Mouse (Mus musculus) liver, embryonic 13.5 days (tissue): ENCODE results near the gene Nmral1. TPM values are rescaled to one million over a fixed set of nuclear protein-coding genes. Genes with fewer than 3 reads are reported as not detected.

Experiments used
- ATAC-seq: fragments of 200-750 bp; cut with Nextera tagmentation; 2 replicates; pipeline ENCODE4 v1.8.0; 2017; ENCODE audit warnings: low read depth, mild to moderate bottlenecking, moderate number of reproducible peaks, moderate library complexity
- DNase-seq: peaks from one replicate; pipeline ENCODE4 v3.0.0; 2022
- H3K27ac ChIP-seq: fragments of 300-500 bp; sonication (generic); 2 replicates; pipeline ENCODE4 v1.5.1; 2015; ENCODE audit warnings: moderate library complexity, mild to moderate bottlenecking, inconsistent platforms
- H3K27me3 ChIP-seq: fragments of 300-500 bp; sonication (generic); 2 replicates; pipeline ENCODE4 v1.6.1; 2015; ENCODE audit warnings: mild to moderate bottlenecking, inconsistent platforms
- H3K36me3 ChIP-seq: fragments of 300-500 bp; sonication (generic); 2 replicates; pipeline ENCODE4 v1.6.1; 2015; ENCODE audit warnings: mild to moderate bottlenecking, inconsistent platforms
- H3K4me1 ChIP-seq: fragments of 300-500 bp; sonication (generic); replicated peaks from 2 replicates; pipeline ENCODE4 v1.6.1; 2015; ENCODE audit warnings: inconsistent platforms
- H3K4me2 ChIP-seq: fragments of 300-500 bp; sonication (generic); 2 replicates; pipeline ENCODE4 v1.6.1; 2015; ENCODE audit warnings: inconsistent platforms, mild to moderate bottlenecking, moderate library complexity
- H3K4me3 ChIP-seq: fragments of 300-500 bp; sonication (generic); replicated peaks from 2 replicates; pipeline ENCODE4 v1.5.1; 2015; ENCODE audit warnings: mild to moderate bottlenecking, inconsistent platforms
- H3K9ac ChIP-seq: fragments of 300-500 bp; sonication (generic); 2 replicates; pipeline ENCODE4 v1.6.1; 2015; ENCODE audit warnings: mild to moderate bottlenecking, inconsistent platforms
- H3K9me3 ChIP-seq: fragments of 300-500 bp; sonication (generic); replicated peaks from 2 replicates; pipeline ENCODE4 v1.6.1; 2016; ENCODE audit warnings: inconsistent platforms
- WGBS: fragments of 180-500 bp; shearing (Covaris S2); methylation state at CpG from one replicate; pipeline ENCODE4 v1.1.7; 2015; ENCODE audit not compliant: insufficient replicate concordance; 5-methylcytosine and 5-hydroxymethylcytosine counted together
- polyA plus RNA-seq: library from polyadenylated mRNA; unstranded; fragments of >200 nt; fragmentation: Nextera tagmentation; extraction: Ambion mirVana; gene quantifications from 2 replicates; pipeline ENCODE4 v1.2.1, GENCODE M21; 2015

The Nmral1 gene
- polyA plus RNA-seq, 1 experiment from 2014 or later = 48.0 TPM

DNA sequence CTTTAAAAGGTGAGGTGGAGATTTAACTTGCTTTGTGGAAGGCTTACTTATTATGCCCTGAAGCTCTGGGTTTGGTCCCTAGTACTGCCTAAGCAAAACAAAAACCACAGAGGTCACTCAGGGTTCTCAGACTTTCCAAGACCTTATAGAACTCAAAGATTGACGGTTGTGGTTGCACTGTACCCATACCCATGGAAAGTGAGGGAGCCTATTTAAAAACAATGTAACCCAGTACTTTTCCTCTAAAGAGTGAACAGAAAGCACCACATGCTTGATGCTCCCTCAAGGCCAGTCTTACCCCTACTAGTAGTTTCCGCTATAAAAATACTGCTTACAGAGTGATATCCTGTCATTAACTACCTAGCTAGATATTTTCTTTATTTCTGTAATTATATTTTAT, 17.1 kb upstream of the Nmral1 start:
- no peak for ATAC-seq
- DNase-seq = no peak
- H3K27ac ChIP-seq = no peak overlapping the region
- no peaks in the 10 kb centered on the region for H3K36me3 ChIP-seq
- H3K4me3 ChIP-seq = no peak overlapping the region
- H3K27me3 ChIP-seq = no peaks in the 10 kb centered on the region
- H3K9me3 ChIP-seq = no peaks in the 10 kb centered on the region
- H3K4me2 ChIP-seq = no peak overlapping the region
- 61% methylated on average over 2 of the region's 2 CpGs for WGBS
- H3K4me1 ChIP-seq = no peaks in the 10 kb centered on the region
- no peak overlapping the region for H3K9ac ChIP-seq

DNA sequence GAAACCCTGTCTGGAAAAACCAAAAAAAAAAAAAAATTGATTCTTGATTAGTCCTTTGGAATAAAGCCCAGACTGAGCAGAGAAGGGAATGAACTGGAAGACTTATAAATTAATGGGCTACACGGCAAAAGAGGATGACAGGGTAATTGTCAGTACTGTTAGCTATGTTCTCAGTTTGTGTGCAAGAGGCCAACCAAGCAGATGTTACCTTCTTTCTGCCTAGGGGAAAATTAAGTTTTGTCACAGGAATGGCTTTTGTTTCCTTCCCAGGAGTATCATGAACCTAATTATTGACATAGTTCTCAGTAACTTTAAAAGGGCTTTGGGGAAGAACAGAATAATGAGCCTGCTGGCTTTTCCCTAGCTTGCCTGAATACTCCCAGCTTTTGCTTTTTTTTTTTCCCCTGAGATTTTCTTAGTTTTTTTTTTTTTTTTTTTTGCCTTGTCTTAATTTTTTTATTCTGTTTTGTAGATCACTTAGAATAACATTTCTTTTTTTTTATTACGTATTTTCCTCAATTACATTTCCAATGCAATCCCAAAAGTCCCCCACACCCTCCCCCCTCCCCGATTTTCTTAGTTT, 11.7 kb upstream of the Nmral1 start:
- Histone ChIP-seq H3K4me2 (no peak overlapping the region), H3K4me1 (peaks cover 36% of the 10 kb centered on the region), H3K9ac (no peak overlapping the region), H3K27me3 (no peaks in the 10 kb centered on the region), H3K27ac (no peak overlapping the region), H3K4me3 (no peak overlapping the region), H3K9me3 (no peaks in the 10 kb centered on the region), H3K36me3 (no peaks in the 10 kb centered on the region)
- ATAC-seq (no peak), DNase-seq (no peak)
- 75% methylated on average over 3 of the region's 3 CpGs for WGBS

DNA sequence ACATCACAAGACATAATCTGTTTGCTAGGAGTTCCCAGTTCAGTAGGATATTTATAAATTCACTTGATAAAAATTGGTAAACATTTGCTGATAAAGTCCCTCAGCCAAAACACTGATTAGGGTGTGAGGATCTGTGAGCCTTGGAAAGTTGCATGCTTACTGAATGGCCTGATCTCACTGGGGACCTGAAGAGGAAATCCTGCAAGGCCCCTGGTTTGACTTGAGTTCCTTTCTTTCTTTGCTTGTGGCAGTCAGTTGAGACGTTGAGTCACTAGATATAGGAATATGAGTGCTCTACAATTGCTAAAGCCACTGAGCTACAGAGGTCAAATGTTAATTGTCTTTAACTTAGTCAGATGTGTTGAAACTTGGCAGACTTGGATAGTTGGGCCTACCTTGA, 8.8 kb upstream of the Nmral1 start:
- H3K4me3 ChIP-seq = no peak overlapping the region
- no peaks in the 10 kb centered on the region for H3K9me3 ChIP-seq
- 13% methylated on average over 1 of the region's 1 CpGs for WGBS
- no peak overlapping the region for H3K9ac ChIP-seq
- H3K27ac ChIP-seq = no peak overlapping the region
- H3K4me1 ChIP-seq = peaks cover 45% of the 10 kb centered on the region
- H3K27me3 ChIP-seq = no peaks in the 10 kb centered on the region
- ATAC-seq = no peak
- H3K36me3 ChIP-seq = no peaks in the 10 kb centered on the region
- H3K4me2 ChIP-seq = peak overlapping the region; percentile 91
- DNase-seq = no peak

DNA sequence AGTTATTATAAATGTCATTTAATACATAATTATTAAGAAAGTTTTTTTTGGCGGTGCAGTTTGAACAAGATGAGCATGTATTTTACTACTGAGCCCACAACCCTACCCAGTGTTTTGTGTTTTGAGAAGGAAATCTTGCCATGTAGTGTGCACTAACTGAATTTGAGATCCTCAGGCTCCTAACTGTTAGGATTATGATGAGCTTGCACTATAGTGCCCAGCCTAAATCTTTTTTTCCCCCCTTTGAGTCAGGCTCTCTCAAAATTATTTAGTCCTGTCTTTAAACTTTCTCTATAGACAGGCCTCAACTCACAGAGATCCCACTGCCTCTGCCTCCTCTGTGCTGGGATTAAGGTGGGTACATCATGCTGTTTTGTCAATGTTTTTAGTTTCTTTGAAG, 8.4 kb upstream of the Nmral1 start:
- H3K27me3 ChIP-seq = no peaks in the 10 kb centered on the region
- 86% methylated on average over 1 of the region's 1 CpGs for WGBS
- DNase-seq (no peak), ATAC-seq (no peak)
- H3K4me1 ChIP-seq = peaks cover 49% of the 10 kb centered on the region
- H3K4me2 ChIP-seq = peak overlapping the region; percentile 91
- H3K9me3 ChIP-seq = no peaks in the 10 kb centered on the region
- H3K36me3 ChIP-seq = no peaks in the 10 kb centered on the region
- H3K4me3 ChIP-seq = peak overlapping the region; percentile 81; the same call in 1 of the 2 replicates
- H3K27ac ChIP-seq = no peak overlapping the region; the same call in 1 of the 2 replicates
- peak overlapping the region; percentile 36 for H3K9ac ChIP-seq

DNA sequence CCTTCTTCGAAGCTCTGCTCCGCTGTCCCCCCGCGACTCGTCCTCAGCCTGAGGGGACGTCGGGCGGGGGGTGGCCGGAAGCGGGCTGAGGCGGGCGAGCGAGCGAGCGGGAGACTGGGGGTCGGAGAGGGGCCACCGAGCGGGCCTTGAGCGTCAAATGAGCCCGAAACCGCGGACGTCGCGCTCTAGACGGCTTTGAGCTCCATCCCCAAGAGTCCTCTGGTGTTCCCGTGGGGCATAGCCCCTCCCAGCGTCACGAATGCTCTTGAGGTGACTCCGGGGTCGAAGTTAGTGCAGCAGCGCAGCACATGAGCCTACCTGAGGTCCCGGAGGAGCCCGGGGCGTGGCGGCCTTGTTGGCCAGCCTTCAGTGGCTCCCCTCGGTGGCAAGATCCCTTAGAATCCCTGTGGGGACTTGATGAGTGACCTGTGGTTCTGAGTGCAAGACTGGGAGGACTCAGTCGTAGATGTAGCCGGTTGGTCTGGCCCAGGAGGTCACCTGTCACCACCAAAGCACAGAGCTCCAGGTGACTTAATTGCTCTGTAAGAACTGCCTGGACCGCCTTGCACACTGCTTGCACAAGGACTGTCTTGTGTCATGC, 7.5 kb upstream of the Nmral1 start:
- peak overlapping the region; percentile 91 for H3K4me2 ChIP-seq
- H3K4me1 ChIP-seq = peaks cover 58% of the 10 kb centered on the region
- DNase-seq = peak; percentile 58
- no peaks in the 10 kb centered on the region for H3K36me3 ChIP-seq
- peak overlapping the region; percentile 88 for H3K9ac ChIP-seq
- ATAC-seq = peak; percentile 77
- WGBS = under 1% methylated on average over 40 of the region's 40 CpGs
- H3K9me3 ChIP-seq = no peaks in the 10 kb centered on the region
- peak overlapping the region; percentile 77 for H3K27ac ChIP-seq
- no peaks in the 10 kb centered on the region for H3K27me3 ChIP-seq
- H3K4me3 ChIP-seq = peak overlapping the region; percentile 81

DNA sequence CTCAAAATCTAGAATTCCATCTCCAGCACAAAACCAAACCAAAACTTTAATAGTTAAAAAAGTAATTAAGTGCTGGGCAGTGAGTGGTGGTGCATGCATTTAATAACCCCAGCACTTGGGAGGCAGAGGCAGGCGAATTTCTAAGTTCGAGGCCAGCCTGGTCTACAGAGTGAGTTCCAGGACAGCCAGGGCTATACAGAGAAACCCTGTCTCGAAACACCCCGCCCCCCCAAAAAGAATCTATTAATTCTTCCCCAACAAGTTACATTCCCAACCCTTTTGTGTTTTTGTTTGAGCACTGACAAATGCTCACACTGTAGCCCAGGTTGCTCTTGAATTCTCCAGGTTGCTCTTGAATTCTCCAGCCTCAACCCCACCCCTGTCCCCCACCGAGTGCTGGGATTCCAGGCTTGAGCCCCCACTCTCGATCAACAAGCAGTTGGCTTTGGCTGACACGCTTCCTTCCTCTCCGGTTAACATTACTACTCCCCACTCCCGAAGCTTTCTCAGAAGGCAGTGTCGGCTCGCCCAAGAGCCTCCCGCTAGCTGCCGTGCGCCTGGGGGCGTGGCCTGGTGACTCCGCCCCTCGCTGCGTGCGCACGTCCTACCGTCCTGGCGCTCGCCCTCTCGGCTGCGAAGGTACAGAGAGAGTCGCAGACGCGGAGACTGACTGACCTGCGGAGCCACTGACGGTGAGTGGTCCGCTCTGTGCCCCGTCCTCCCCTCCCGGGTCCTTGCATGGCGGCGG, 6.8 kb upstream of the Nmral1 start, which contains the start of gene Hmox2:
Hmox2 (plus strand) TSS at position 582 of the 748 bp plus-strand sequence.
- Histone ChIP-seq H3K4me1 (peaks cover 58% of the 10 kb centered on the region), H3K4me2 (peak within 1 kb of the TSS; percentile 91), H3K9me3 (no peaks in the 10 kb centered on the region), H3K9ac (peak within 1 kb of the TSS; percentile 88), H3K4me3 (peak within 1 kb of the TSS; percentile 81), H3K36me3 (no peaks in the 10 kb centered on the region), H3K27ac (peak within 1 kb of the TSS; percentile 77), H3K27me3 (no peaks in the 10 kb centered on the region)
- WGBS = 5% methylated on average over 35 of the region's 35 CpGs
- ATAC-seq = peak; percentile 93
- peak; percentile 94 for DNase-seq

DNA sequence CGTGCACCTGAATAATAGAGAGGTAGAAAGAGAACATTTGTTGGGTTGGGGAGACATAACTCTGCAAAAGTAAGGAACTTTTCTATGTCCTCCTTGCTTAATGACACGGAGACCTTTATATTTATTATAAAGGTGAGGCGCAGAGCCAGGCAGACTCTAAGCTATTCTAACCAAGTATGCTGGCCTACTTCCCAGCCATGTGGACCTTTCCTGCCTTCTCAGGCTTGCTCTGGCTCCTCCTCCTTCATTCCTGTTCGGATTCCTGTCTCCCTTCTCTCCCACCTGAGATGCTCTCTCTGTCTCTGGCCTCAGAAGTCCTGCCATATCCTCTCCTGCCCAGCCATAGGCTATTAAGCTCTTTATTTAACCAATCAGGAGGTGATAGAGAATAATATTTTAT, 6.1 kb upstream of the Nmral1 start:
- H3K4me3 ChIP-seq = no peak overlapping the region
- H3K4me2 ChIP-seq = no peak overlapping the region
- 0 out of 2 replicates have a peak overlapping the region, but pooled peaks have one; percentile 1 for H3K9ac ChIP-seq
- no peaks in the 10 kb centered on the region for H3K27me3 ChIP-seq
- ATAC-seq (no peak), DNase-seq (no peak)
- H3K27ac ChIP-seq = no peak overlapping the region
- 79% methylated on average over 4 of the region's 4 CpGs for WGBS
- no peaks in the 10 kb centered on the region for H3K9me3 ChIP-seq
- no peaks in the 10 kb centered on the region for H3K36me3 ChIP-seq
- peaks cover 58% of the 10 kb centered on the region for H3K4me1 ChIP-seq

DNA sequence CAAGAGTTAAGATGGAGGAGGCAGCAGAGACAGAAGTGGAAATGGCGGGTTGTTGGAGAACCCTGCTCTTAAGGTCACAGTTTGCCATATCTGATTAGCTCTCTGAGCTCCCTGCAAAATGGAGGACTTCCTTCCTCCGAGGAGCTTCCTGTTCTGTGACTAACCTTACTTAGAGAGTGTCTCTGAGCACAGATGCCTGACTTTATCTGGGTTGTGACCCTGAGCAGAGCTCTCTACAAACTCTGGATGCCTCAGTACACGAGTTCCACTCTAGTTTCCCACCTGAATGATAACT, 3.7 kb upstream of the Nmral1 start:
- 29% methylated on average over 3 of the region's 3 CpGs for WGBS

DNA sequence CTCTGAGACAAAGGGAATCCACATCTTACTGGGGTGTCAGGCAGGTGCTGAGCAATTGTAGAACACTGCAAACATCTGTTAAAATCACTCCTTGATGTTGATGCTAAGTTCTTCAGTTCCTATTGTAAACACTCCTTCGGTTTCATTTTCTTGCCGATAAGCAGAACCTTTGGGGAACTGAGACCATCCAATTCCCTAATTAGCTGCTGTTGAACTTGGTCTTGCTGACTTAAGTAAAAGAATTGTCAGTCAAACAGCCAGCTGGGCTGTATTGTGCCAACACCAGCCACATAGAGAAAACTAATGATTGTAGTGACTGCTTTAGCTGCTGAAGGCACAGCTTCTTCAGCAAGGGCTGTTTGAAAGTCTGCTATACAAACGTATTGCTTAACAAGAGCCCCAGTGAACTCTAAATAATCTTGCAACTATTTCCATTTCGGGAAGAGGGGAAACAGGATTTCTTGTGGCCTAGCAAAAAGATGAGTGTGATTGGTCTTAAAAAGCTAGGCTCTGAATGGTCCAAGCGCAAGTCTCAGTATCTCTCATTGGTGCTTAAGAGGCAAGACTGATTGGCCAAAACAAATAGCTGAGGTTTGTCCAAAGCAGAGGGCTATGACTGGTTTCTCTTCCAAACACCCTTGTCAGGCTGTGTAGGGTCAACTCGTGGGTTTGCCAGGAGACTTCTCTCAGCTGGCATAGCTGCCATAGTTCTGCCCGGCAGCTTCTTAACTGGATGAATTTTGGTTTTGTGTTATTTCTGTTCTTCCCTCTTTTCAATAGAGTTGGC, 3.2 kb upstream of the Nmral1 start:
- Histone ChIP-seq H3K27ac (peak overlapping the region; percentile 42), H3K4me1 (peaks cover 51% of the 10 kb centered on the region), H3K27me3 (no peaks in the 10 kb centered on the region), H3K9ac (0 out of 2 replicates have a peak overlapping the region, but pooled peaks have one; percentile 11), H3K4me2 (no peak overlapping the region), H3K36me3 (no peaks in the 10 kb centered on the region), H3K4me3 (no peak overlapping the region), H3K9me3 (no peaks in the 10 kb centered on the region)
- 58% methylated on average over 7 of the region's 7 CpGs for WGBS
- ATAC-seq (no peak), DNase-seq (no peak)

More for the DNA sequence above, 3.7 kb upstream of the Nmral1 start:
- H3K27me3 ChIP-seq = no peaks in the 10 kb centered on the region
- DNase-seq (no peak), ATAC-seq (no peak)
- H3K9me3 ChIP-seq = no peaks in the 10 kb centered on the region
- peaks cover 51% of the 10 kb centered on the region for H3K4me1 ChIP-seq
- no peak overlapping the region for H3K9ac ChIP-seq
- no peak overlapping the region for H3K4me2 ChIP-seq
- H3K27ac ChIP-seq = peak overlapping the region; percentile 42
- no peaks in the 10 kb centered on the region for H3K36me3 ChIP-seq
- H3K4me3 ChIP-seq = no peak overlapping the region

DNA sequence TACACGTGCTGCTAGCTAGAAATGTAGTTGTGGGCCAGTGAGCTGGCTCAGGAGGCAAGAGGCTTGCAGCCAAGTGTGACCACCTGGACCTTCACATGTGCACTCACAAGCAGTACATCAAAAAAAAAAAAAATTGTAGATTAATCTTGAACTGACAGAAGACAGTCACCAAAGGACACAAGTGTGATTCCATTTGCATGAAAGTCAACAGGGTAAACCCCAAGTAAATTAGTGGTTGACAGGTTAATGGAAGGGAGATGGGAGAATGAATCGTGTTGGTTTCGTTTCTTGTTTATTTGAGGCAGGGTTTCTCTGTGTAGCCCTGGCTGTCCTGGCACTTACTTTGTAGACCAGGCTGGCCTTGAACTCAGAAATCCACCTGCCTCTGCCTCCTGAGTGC, 1.3 kb downstream of the Nmral1 start:
- H3K27me3 ChIP-seq = no peaks in the 10 kb centered on the region
- H3K9ac ChIP-seq = peak overlapping the region; percentile 83
- 0 out of 2 replicates have a peak overlapping the region, but pooled peaks have one; percentile 44 for H3K27ac ChIP-seq
- 58% methylated on average over 3 of the region's 3 CpGs for WGBS
- H3K4me3 ChIP-seq = peak overlapping the region; percentile 75
- peak overlapping the region; percentile 73 for H3K4me2 ChIP-seq
- peaks cover 41% of the 10 kb centered on the region for H3K36me3 ChIP-seq
- no peak for DNase-seq
- no peak for ATAC-seq
- peaks cover 37% of the 10 kb centered on the region for H3K4me1 ChIP-seq
- no peaks in the 10 kb centered on the region for H3K9me3 ChIP-seq
